Mouse (Mus musculus) C2C12 (cell line): ENCODE measurements around the gene Sorcs2.

Experiments used
- CTCF ChIP-seq: IDR thresholded peaks from one replicate; pipeline ENCODE4 v1.5.1; 2011; ENCODE audit not compliant: control insufficient read depth, insufficient read depth, insufficient read length
- MYOG ChIP-seq: IDR thresholded peaks from one replicate; pipeline ENCODE4 v1.6.1; 2011; ENCODE audit not compliant: control insufficient read depth, insufficient read length; ENCODE audit errors: extremely low read depth

DNA sequence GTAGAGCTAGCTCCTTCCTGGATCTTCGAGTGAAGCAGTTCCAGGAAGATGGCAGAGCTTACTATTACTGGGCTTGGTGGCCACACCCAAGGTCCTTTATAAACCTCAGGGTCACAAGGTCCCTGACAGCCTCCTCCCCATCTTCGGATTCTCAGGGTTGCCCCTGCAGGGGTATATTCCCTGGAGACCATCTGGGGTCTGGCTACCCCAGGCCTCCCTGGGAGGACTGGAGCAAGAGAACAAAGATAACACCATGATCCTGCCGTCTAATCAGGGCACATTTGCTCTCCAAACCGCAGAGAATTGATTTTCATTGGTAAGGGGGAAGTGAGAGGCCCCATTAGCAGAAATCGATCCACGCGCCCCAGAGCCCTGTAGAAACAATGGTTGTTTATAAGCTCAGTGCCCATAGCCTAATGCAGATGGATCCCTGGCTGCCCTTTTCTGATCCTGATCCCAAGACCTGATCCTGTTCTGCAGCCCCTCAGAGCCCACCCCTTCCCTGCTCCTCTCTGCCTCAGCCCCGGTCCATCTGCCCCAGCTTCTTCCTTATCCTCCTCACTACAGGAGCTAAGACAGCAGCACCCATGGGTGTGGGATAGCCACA, 243.0 kb downstream of the Sorcs2 start:
- TF ChIP-seq CTCF (no peak), MYOG (no peak)
